Mouse (Mus musculus) thymus, adult 18-20 months (tissue): Measurements from ENCODE around the gene Tlcd1.

Source experiments
- DNase-seq, 2 experiments: peaks; one replicate each; pipeline ENCODE4 v3.0.0; 2022; ENCODE audit warnings: mixed read lengths in 2 of 2

The Tlcd1 gene

DNA sequence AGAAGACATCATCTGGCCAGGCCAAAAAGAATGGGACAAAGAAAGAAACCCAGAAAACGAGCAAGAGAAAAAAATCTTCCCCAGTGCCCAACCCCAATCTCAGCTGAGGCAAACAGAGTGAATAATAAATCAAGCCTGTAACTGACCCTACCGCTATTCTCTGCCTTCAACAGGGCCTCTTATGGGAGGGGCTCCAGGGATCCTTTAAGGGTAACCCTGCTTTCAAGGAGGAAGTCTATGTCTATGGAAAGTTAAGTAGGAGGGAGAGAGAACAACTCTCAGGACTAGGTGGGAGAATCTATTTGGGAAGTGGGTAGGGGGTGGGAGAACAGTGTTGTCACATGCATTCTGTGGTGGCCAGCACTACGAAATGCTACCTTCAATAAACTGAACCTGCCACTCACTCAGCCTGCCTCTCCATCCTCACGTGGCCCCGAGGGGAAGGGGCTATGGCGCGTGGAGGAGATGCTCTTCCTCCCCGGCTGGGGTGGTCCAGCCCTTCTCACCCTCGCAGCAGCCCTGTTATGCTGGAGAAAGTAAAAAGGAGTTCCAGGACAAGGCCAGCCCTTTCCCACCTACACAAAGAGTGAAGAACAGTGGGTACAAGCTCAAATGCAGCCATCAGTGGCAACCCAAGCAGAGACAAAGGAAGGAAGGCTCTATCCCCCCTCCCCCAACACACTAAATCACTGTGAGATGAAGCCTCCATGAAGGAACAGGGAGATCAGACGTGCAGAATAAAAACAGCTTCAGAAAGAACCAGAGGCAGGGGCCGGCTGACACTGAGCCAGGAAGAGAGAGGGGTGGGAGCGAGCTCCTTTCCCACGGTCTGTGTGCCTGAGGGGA, 29.1 kb downstream of the Tlcd1 start:
- no peak for DNase-seq

DNA sequence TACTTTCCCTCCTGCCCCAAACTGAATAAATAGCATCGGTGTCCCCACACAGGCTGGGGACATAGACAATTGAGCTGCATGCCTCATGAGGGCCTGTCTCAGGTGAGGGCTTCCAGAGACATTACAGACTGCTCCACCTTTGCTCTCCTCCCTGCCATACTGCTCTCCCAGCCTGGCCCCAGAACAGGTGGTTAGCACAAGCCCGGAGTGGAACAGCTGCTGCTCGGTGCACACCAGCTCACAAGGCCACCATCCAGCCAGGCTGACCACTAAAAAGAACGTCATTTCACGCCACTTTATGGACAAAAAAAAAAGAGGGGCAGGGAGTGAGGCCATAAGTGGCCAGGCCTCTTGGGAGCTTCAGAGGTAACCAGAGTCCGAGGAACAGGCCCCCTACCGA, 30.7 kb downstream of the Tlcd1 start:
- DNase-seq: no peak

DNA sequence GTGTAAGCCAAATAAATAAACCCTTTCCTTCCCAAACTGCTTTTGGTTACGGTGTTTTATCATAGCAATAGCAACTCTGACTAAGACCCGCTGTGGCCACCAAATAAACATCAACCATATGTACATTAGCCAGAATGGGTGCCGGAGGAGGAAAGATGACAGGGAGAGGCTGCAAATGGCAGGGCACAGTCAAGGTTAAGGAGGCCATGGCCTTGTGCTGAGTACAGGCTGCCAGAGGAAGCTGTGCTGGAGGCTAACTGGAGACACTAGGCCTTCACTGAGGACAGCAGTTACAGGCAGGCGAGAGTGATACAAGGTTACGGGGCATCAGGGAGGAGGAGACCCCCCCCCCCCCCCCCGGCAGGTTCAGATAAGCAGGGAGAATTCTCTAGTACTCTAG, 33.4 kb downstream of the Tlcd1 start:
- no peak for DNase-seq

DNA sequence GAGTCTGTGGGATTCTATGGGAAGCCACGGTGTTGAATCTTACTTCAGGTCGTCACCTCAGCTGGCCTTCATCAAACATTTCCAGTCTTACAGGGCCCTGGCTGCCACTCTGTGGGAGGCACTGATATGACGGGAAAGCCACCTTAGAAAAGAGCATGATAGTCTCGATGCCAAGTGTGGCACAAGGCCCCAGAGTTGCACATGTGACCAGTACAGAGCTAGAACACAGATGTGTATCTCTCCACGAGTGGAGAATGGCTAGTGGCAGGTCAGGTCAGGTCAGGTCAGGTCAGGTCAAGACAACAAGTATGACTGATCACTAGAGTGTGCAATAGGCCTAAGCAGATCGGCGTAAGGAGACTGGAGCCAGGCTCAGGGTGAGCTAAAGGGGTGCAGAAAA, 34.1 kb downstream of the Tlcd1 start:
- no peak for DNase-seq

DNA sequence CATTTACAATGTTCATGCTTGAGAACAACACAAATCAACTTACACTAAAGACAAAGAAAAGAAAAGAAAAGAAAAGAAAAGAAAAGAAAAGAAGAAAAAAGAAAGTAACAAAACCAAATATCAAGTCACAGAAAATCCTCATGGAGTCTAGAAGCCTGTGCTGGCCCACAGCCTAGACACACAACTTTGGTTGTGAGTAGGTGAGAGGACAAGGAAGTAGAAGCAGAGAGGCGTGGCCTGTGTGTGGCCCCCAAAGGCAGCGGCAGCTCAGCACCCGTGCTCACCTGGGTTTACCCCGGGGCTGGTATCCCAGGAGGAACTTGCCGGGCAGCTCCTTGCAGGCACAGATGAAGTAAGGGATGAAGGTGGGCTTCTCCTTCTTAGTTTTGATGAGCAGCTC, 35.0 kb downstream of the Tlcd1 start:
- DNase-seq: no peak

DNA sequence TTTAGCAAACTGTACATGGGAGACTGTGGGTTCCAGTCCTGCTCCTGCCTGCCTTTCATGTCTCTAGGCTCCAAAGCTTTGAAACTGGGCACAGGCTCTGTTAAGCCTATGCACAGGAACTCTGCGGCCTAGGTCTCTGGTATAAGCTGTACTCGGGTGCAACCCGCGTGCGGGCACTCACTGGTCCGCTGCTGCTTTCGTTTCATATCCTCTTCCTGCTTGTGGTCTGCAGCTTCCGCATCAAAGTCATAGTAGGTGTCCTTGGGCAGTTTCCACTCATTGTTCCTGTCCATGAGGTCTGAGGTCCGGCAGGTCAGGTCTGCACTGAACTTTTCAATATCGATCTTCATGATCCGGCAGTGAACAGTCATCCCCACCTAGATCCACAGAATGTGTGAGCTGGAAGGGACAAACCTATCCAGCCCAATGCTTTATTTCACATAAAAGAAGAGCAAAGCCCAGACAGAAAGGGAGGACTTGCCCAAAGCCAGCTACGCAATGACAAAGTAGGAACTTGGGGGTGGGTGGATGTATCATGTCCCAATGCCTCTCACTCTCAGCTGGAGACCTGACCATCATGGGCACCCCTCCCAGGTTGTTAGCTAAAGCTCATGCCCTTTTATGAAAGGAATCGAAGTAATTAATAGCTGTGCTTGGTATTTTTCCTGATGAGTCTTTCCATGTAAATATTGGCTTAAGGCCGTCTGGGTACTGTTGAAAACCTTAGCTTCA, 36.7 kb downstream of the Tlcd1 start:
- DNase-seq: peak in 1 of 2 experiments; percentile 19

DNA sequence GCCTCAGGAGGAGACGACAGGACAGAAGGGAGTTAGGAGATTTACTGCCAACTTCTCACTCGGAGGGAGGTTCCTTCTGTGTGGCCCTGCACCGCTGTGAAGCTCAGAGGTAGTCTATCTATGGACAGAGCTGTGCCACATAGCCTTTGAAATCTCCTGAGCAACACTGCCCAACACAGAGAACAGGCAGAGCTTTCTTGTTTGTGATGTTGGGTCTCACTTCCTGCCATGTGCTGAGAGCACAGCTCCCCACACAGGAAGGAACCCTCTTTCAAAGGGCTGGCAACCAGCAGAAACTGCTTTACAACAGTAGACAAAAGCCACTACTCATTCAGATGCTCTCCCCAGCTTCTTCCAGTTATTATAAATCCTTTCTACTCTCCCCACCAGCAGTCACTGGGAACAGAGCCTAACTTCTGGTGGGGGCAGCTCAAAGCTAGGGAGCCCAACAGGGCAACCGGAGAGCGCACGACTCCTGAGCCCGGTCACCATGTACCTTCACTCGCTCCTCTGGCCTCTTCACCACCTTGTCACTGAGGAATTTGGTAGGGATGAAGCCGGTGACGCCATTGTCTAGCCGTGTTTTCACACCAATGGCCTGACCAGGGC, 39.3 kb downstream of the Tlcd1 start:
- DNase-seq: peak in 1 of 2 experiments; percentile 29

DNA sequence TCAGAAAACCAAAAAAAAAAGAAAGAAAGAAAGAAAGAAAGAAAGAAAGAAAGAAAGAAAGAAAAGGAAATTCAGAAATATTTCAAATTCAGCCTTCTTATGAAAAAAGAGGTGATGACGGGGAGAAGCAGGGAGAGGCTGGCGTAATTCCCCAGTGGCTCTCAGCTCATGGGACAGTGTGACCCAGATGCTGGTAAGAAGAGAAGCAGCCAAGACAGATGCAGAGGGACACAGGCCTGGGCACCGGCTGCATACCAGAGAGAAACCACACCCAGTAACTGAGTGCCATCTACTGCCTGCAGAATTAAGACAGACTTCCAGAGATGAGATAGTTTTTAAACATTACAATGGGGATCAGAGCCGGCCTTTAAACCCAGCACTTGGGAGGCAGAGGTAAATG, 47.1 kb downstream of the Tlcd1 start:
- DNase-seq: no peak
